Mouse (Mus musculus) kidney, adult 2 months (tissue): ENCODE results near the gene Lrrc45.

ENCODE experiments used
- CTCF ChIP-seq: fragments of 200-500 bp; conservative IDR thresholded peaks from 2 replicates; pipeline ENCODE4 v1.5.1; 2011; ENCODE audit warnings: low read depth, mild to moderate bottlenecking, control low read depth, low read length, moderate library complexity, mixed read lengths; ENCODE audit not compliant: insufficient read depth, insufficient read length
- POLR2A ChIP-seq: fragments of 200-500 bp; IDR thresholded peaks from one replicate; pipeline ENCODE4 v1.6.1; 2011; ENCODE audit warnings: low read depth, low read length, control low read depth

- no peak for TF ChIP-seq CTCF
- TF ChIP-seq POLR2A = no peak
These were observed 821 bp downstream of the Lrrc45 start for GRCm38 (mm10) chr11:120714546-120714945.
